Mouse (Mus musculus): ENCODE data around the gene Ubap2. TPM values are rescaled to one million over a fixed set of nuclear protein-coding genes. Genes with fewer than 3 reads are reported as not detected.

Ubap2 gene
- polyA plus RNA-seq, 1 experiment, result 843 TPM

- TF ChIP-seq GATA1 (IDR thresholded peaks at IDR 0.05; ENCODE audit: low read length), result no peak
Measured at GRCm38 (mm10) chr4:41149891-41150290, 125.1 kb downstream of the Ubap2 start.

Other genes with a start within 250 kb of the Ubap2 start
- gene Aqp7, start 227.0 kb downstream of the Ubap2 start, polyA plus RNA-seq (2012), result not detected in 2 replicates
- gene Aqp3, start 177.0 kb downstream of the Ubap2 start, polyA plus RNA-seq (2012), result 2.9 and 4.0 TPM in 2 replicates
- gene Nol6, start 150.7 kb downstream of the Ubap2 start, polyA plus RNA-seq (2012), result 88.4 and 103 TPM in 2 replicates
- 43.6 and 45.9 TPM in 2 replicates for gene Ube2r2, start 139.4 kb downstream of the Ubap2 start, polyA plus RNA-seq (2012)
- gene Dcaf12, start 39.7 kb upstream of the Ubap2 start, polyA plus RNA-seq (2012), result 42.1 and 51.3 TPM in 2 replicates
- gene Ubap1, start 73.9 kb upstream of the Ubap2 start, polyA plus RNA-seq (2012), result 25.7 and 31.5 TPM in 2 replicates
- gene Kif24, start 189.7 kb upstream of the Ubap2 start, polyA plus RNA-seq (2012), result 4.9 and 6.6 TPM in 2 replicates
- 3.5 and 16.7 TPM in 2 replicates for gene Nudt2, start 190.0 kb upstream of the Ubap2 start, polyA plus RNA-seq (2012)
- gene AI464131, start 227.9 kb upstream of the Ubap2 start, polyA plus RNA-seq (2012), result 0.66 and 0.68 TPM in 2 replicates
- not detected in 2 replicates for gene 1110017D15Rik, start 242.2 kb upstream of the Ubap2 start, polyA plus RNA-seq (2012)